Mouse (Mus musculus) liver, embryonic 11.5 days (tissue): ENCODE results near the gene Cirbp. TPM values are rescaled to one million over a fixed set of nuclear protein-coding genes. Genes with fewer than 3 reads are reported as not detected.
A peak's percentile ranks its signal among the peaks of the same experiment; 100 is the strongest.
"Not testable (repeated sequence)": the region's sequence is repeated elsewhere in the genome, so short reads cannot be mapped to it uniquely, and the experiment has no call there.

Source experiments
- ATAC-seq: fragments of 200-750 bp; cut with Nextera tagmentation; replicated peaks from 2 replicates; pipeline ENCODE4 v1.8.0; 2017; ENCODE audit warnings: moderate number of reproducible peaks, mild to moderate bottlenecking, moderate TSS enrichment, moderate library complexity; ENCODE audit not compliant: low FRiP score
- DNase-seq: peaks from one replicate; pipeline ENCODE4 v3.0.0-alpha.2; 2017; ENCODE audit warnings: low spot score
- H3K27ac ChIP-seq: fragments of 300-500 bp; sonication (generic); 2 replicates; pipeline ENCODE4 v1.5.1; 2014; ENCODE audit warnings: mild to moderate bottlenecking, low read depth, low read length, control low read depth
- H3K27me3 ChIP-seq: fragments of 300-500 bp; sonication (generic); replicated peaks from 2 replicates; pipeline ENCODE4 v1.6.1; 2014; ENCODE audit warnings: low read length, mixed read lengths; ENCODE audit not compliant: control insufficient read depth, insufficient read depth
- H3K36me3 ChIP-seq: fragments of 300-500 bp; sonication (generic); 2 replicates; pipeline ENCODE4 v1.6.1; 2014; ENCODE audit warnings: mild to moderate bottlenecking, low read length, moderate library complexity, mixed read lengths; ENCODE audit not compliant: control insufficient read depth, insufficient read depth
- H3K4me1 ChIP-seq: fragments of 300-500 bp; sonication (generic); replicated peaks from 2 replicates; pipeline ENCODE4 v1.6.1; 2014; ENCODE audit warnings: low read length, mixed read lengths; ENCODE audit not compliant: control insufficient read depth, insufficient read depth
- H3K4me2 ChIP-seq: fragments of 300-500 bp; sonication (generic); 2 replicates; pipeline ENCODE4 v1.6.1; 2014; ENCODE audit warnings: mild to moderate bottlenecking, control low read depth, moderate library complexity
- H3K4me3 ChIP-seq: fragments of 300-500 bp; sonication (generic); 2 replicates; pipeline ENCODE4 v1.5.1; 2014; ENCODE audit warnings: low read depth, low read length, control low read depth
- H3K9ac ChIP-seq: fragments of 300-500 bp; sonication (generic); 2 replicates; pipeline ENCODE4 v1.6.1; 2014; ENCODE audit warnings: low read depth, low read length, control low read depth
- H3K9me3 ChIP-seq: fragments of 300-500 bp; sonication (generic); 2 replicates; pipeline ENCODE4 v1.6.1; 2016; ENCODE audit warnings: low read length, inconsistent platforms, mixed read lengths; ENCODE audit not compliant: control insufficient read depth
- WGBS: fragments of 180-500 bp; shearing (Covaris S2); extraction: QIAGEN DNeasy Blood & Tissue Kit; methylation state at CpG from one replicate; pipeline ENCODE4 v1.1.7; 2014; 5-methylcytosine and 5-hydroxymethylcytosine counted together
- polyA plus RNA-seq: library from polyadenylated mRNA; unstranded; fragments of >200 nt; fragmentation: Nextera tagmentation; extraction: Ambion mirVana; gene quantifications from 2 replicates; pipeline ENCODE4 v1.2.1, GENCODE M21; 2014

Cirbp gene
- polyA plus RNA-seq, 1 experiment from 2014 or later = 25.1 TPM

DNA sequence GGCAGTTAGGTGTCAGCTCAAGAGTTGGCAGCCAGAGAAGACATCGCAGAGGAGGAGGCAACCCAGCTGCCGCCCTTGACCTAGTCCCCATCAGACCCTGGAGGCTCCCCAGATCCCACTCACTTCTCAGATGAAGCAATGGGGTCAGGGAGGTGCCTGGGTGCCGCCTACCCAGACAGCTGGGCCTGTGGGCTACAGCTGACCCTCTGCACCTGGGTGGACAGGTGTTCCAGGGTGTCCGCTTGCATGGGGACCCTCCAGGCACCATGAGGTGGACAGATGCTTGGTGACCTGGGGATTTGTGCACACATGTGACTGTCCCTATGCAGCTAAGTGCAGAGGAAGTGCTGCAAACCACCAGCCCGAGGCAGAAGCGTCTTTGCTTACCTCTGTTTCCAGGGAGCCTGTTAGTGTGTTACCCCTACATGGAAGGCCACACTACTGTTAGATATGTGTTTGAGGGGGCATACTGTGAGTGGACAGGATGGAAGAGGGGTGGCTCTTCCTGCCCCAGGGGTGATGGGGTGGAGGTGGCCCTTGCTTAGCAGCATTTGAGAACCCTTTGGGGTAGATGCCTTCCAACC is 3.0 kb upstream of the Cirbp start:
- no peak overlapping the region; the same call in 1 of the 2 replicates for H3K4me2 ChIP-seq
- no peaks in the 10 kb centered on the region for H3K36me3 ChIP-seq
- no peak overlapping the region for H3K27ac ChIP-seq
- H3K27me3 ChIP-seq = no peaks in the 10 kb centered on the region
- H3K9me3 ChIP-seq = no peaks in the 10 kb centered on the region
- DNase-seq = no peak
- no peak overlapping the region for H3K4me3 ChIP-seq
- WGBS = 71% methylated on average over 6 of the region's 6 CpGs
- no peak for ATAC-seq
- H3K4me1 ChIP-seq = peaks cover 82% of the 10 kb centered on the region
- peak overlapping the region; percentile 27; the same call in 1 of the 2 replicates for H3K9ac ChIP-seq

DNA sequence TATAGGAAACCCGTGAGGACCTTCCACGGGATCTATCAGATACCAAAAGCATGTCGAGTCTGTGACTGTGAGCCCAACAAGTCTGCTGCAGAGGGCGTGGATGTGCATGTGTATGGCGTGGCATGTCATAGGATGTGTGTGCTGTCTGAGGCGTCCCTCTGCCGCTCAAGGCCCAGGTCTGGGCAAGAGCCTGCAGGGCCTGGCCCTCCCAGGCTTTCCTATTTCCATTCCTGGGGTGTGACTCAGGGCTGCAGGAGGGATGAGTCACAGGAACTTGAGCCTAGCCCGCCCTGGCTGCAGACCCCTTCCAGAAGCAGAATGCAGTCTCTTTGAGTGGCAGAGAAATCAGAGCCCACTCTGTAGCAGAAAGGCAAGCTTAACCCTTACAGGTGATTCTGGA is 2.1 kb upstream of the Cirbp start:
- ATAC-seq (no peak), DNase-seq (no peak)
- Histone ChIP-seq H3K36me3 (no peaks in the 10 kb centered on the region), H3K9me3 (no peaks in the 10 kb centered on the region), H3K4me1 (peaks cover 74% of the 10 kb centered on the region), H3K4me2 (peak overlapping the region; percentile 82), H3K9ac (no peak overlapping the region), H3K4me3 (no peak overlapping the region), H3K27ac (no peak overlapping the region), H3K27me3 (no peaks in the 10 kb centered on the region)
- whole genome bisulfite sequencing = 62% methylated on average over 8 of the region's 8 CpGs

DNA sequence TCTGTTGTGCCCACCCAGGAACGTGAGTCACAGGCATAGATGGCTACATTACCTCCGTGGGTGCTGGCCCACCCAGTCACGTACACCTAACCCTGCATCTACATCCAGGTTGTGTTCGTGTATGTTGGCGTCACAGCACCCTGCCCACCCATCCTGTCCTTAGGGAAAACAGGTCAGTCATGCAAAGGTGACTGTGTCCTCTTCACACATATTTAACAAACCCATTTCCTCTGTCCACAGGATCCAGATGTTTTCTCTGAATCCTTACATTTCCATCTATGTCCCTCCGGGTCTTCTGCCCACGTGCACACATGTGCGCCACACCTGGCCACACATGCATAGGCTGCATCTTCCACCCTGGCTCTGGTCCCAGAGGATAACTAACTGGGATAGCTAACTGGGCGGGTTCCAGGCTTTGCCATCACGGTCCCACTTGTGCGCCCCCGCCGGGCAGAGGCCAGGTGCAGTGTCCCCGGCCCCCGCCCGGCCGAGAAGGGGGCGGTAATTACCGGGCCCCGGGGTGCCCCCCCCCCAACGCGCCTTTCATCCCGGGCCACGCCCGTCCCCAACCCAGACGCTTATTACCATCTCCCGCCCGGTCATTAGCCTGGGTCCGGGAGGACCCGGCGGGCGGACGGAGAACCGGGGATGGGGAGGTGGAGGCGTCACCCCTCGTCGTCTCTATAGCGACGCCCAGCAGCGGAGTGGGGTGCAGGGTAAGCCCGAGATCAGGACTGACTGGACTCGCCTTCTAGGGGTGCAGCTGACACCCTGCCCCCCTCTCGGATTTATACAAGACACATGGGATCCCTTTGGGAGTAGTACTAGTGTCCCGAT is 1.4 kb upstream of the Cirbp start:
- H3K4me1 ChIP-seq = peaks cover 73% of the 10 kb centered on the region
- no peaks in the 10 kb centered on the region for H3K36me3 ChIP-seq
- peak overlapping the region; percentile 43; the same call in 1 of the 2 replicates for H3K27ac ChIP-seq
- no peaks in the 10 kb centered on the region for H3K27me3 ChIP-seq
- H3K4me3 ChIP-seq = peak overlapping the region; percentile 52
- ATAC-seq = no peak
- H3K4me2 ChIP-seq = peak overlapping the region; percentile 82
- no peak for DNase-seq
- peak overlapping the region; percentile 37; the same call in 1 of the 2 replicates for H3K9ac ChIP-seq
- 12% methylated on average over 44 of the region's 44 CpGs for WGBS
- no peaks in the 10 kb centered on the region for H3K9me3 ChIP-seq

DNA sequence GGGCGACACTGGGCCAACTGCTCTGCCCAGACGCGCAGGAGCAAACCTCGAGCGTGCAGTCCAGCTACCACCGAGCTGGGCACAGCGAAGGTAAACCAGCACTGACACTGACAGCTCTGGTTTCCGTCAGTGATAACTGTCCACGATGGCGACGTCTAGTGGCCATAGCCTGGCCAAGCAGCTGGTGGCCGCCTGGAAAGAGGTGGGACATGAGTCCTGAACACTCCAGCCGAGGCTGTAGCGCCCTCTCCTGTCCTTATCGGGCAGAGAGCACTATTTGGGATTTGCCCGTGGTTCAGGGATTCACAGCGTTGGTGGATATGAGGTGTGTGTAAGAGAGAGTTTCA is 814 bp upstream of the Cirbp start:
- ATAC-seq (peak; percentile 53), DNase-seq (peak; percentile 92)
- H3K9me3 ChIP-seq = no peaks in the 10 kb centered on the region
- peak overlapping the region; percentile 59 for H3K9ac ChIP-seq
- H3K4me2 ChIP-seq = peak overlapping the region; percentile 82
- under 1% methylated on average over 17 of the region's 17 CpGs for WGBS
- H3K4me1 ChIP-seq = peaks cover 72% of the 10 kb centered on the region
- H3K4me3 ChIP-seq = peak overlapping the region; percentile 52
- H3K36me3 ChIP-seq = peaks cover 2% of the 10 kb centered on the region
- H3K27me3 ChIP-seq = no peaks in the 10 kb centered on the region
- H3K27ac ChIP-seq = peak overlapping the region; percentile 43; the same call in 1 of the 2 replicates

DNA sequence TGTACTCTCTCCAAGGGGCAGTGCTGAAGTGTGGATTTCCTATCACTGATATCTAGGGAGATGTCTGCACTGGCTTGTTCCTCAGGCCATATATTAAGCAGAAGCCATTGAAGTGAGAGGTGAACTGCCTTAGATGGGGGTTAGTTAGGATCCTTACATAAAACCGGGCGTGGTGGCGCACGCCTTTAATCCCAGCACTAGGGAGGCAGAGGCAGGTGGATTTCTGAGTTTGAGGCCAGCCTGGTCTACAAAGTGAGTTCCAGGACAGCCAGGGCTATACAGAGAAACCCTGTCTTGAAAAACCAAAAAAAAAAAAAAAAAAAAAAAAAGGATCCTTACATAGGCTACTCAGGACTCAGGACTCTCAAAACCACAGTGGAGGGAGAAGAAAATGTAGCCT is 351 bp downstream of the Cirbp start:
- Histone ChIP-seq H3K4me1 (peaks cover 61% of the 10 kb centered on the region), H3K4me2 (peak overlapping the region; percentile 82), H3K9ac (peak overlapping the region; percentile 59; the same call in 1 of the 2 replicates), H3K36me3 (peaks cover 12% of the 10 kb centered on the region)
- H3K27me3 ChIP-seq, H3K27ac ChIP-seq, ATAC-seq, H3K9me3 ChIP-seq, DNase-seq, H3K4me3 ChIP-seq: not testable (repeated sequence)
- WGBS = 79% methylated on average over 4 of the region's 4 CpGs

DNA sequence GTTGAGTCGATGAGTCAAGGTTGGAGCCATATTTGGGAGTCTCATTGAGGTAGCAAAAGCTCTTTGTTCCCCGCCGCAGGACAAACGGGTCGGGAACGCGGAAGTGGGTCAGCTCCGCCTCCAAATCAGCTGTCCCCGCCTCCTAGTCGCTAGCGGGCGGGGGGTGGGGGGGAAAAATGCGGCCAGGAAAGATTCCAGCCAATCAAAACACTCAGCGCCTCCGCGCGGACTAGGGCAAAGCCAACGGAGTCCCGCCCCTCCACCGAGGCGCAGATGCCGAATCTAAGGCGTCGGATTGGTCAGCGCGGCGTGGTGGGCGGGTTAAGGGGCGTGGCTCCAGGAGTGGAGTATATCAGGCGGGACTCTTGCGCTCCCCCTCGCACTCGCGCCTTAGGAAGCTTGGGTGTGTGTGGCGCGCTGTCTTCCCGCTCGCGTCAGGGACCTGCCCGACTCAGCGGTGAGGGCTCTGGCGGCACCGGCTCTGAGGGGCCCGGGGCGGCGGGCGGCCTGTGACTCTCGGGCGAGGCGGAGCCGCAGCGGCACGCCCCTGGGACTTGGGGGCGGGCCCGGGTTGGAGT is 1.8 kb downstream of the Cirbp start:
- WGBS = under 1% methylated on average over 55 of the region's 55 CpGs
- Histone ChIP-seq H3K27me3 (no peaks in the 10 kb centered on the region), H3K36me3 (peaks cover 22% of the 10 kb centered on the region), H3K9ac (peak overlapping the region; percentile 98), H3K4me1 (peaks cover 56% of the 10 kb centered on the region), H3K9me3 (no peaks in the 10 kb centered on the region), H3K27ac (peak overlapping the region; percentile 99), H3K4me3 (peak overlapping the region; percentile 84), H3K4me2 (peak overlapping the region; percentile 84)
- DNase-seq = peak; percentile 99
- peak; percentile 84 for ATAC-seq

DNA sequence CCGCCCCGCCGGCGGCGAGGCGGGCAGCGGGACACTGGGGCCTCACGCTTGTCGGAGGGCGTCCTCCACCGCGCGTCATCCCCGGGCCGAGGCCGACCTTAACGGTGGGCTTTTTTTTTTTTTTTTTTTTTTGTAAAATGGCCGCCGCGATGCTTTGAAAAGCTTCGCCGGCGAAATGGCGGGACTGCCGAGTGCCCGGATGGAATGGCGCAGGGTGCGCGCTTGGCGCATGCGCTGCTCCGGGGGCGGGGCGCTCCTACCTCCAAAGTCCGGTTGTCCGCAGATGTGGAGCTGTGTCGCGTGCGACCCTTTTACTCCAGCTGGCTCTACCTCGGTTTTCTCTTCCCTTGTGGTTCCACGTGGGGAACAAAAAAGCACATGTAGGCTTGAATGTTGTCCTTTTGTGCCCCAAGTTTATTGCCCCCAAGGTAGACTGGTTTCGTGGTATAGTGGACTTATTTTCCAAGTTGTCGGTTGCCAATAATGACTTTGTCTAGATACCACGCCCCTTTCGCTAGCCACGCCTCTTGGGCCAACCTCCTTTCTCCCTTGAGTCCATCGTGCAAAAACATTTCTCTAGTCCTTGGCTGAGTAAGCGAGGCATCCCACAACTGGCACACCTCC is 2.4 kb downstream of the Cirbp start:
- peak overlapping the region; percentile 99 for H3K27ac ChIP-seq
- H3K9ac ChIP-seq = peak overlapping the region; percentile 98
- DNase-seq (peak; percentile 95), ATAC-seq (peak; percentile 60)
- under 1% methylated on average over 48 of the region's 48 CpGs for WGBS
- H3K4me1 ChIP-seq = peaks cover 50% of the 10 kb centered on the region
- H3K36me3 ChIP-seq = peaks cover 22% of the 10 kb centered on the region
- H3K9me3 ChIP-seq = no peaks in the 10 kb centered on the region
- no peaks in the 10 kb centered on the region for H3K27me3 ChIP-seq
- peak overlapping the region; percentile 84 for H3K4me2 ChIP-seq
- peak overlapping the region; percentile 84 for H3K4me3 ChIP-seq

DNA sequence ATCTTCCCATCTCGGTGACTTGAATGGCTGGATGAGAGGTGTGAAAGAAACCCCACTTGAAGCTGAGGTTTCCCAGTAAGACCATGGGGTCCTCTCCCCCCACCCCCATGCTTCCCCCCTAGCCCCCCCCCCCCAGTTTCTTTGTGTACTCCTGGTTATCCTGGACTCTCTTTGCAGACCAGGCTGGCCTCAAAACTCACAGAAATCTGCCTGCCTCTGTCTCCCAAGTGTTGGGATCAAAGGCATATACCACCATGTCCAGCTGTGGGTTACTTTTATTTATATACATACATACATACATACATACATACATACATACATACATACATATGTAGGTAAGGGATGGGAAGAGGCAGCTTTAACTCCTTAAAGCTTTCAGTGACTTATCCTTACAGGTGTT is 3.3 kb downstream of the Cirbp start:
- Histone ChIP-seq H3K27ac (peak overlapping the region; percentile 99), H3K9ac (peak overlapping the region; percentile 98), H3K27me3 (no peaks in the 10 kb centered on the region), H3K4me1 (peaks cover 43% of the 10 kb centered on the region), H3K4me2 (peak overlapping the region; percentile 84), H3K36me3 (peaks cover 22% of the 10 kb centered on the region), H3K9me3 (no peaks in the 10 kb centered on the region), H3K4me3 (peak overlapping the region; percentile 84)
- WGBS = 74% methylated on average over 1 of the region's 1 CpGs
- DNase-seq = no peak
- ATAC-seq = no peak
